Mouse (Mus musculus) E14TG2a.4 (cell line): ENCODE measurements around the gene Rftn1.

ENCODE experiments used
- CTCF ChIP-seq: conservative IDR thresholded peaks from 2 replicates; pipeline ENCODE4 v1.5.1; 2014; ENCODE audit warnings: low read length
- NANOG ChIP-seq: IDR thresholded peaks from 2 replicates; pipeline ENCODE4 v1.6.1; 2014; ENCODE audit warnings: borderline replicate concordance, low read length, mixed read lengths
- POU5F1 ChIP-seq: IDR thresholded peaks from 2 replicates; pipeline ENCODE4 v1.6.1; 2014; ENCODE audit warnings: low read length, borderline replicate concordance

GRCm38 (mm10) chr17:50191318-50191957 lies 964 bp upstream of the Rftn1 start:
- no peak for TF ChIP-seq CTCF
- TF ChIP-seq POU5F1, result no peak
- no peak for TF ChIP-seq NANOG
